Mouse (Mus musculus) G1E (cell line): ENCODE measurements around the gene Igsf9b.

ENCODE experiments used
- CTCF ChIP-seq: IDR thresholded peaks from 2 replicates; pipeline ENCODE4 v1.5.1; 2012; ENCODE audit warnings: low read depth, low read length, inconsistent platforms, mixed read lengths
- GATA1 ChIP-seq: IDR thresholded peaks from 2 replicates; pipeline ENCODE4 v1.6.1; 2012; ENCODE audit warnings: borderline replicate concordance, low read length, inconsistent platforms, mixed read lengths
- GATA2 ChIP-seq: IDR thresholded peaks from 2 replicates; pipeline ENCODE4 v1.6.1; 2012; ENCODE audit warnings: low read depth, low read length, inconsistent platforms, borderline replicate concordance

DNA sequence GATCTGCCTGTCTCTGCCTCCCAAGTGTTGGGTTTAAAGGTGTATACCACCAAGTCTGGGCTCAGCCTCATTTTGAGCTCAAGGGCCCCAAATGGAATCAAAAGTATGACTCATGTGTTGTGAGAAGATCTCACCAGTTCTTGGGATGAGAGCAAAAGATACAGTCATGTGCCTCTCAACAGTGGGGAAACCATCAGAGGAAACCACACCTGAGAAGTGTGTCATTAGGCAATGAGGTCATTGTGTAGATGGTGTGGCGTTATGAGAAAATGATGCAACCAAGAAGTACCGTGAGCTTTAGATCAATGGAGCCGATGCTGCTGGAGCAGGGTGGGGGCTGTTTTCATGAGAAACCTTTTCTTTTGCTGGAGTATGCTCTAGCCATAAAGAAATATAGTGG, 28.6 kb downstream of the Igsf9b start:
- TF ChIP-seq CTCF (no peak), GATA1 (no peak), GATA2 (no peak)
